Mouse (Mus musculus) heart, embryonic 16.5 days (tissue): ENCODE data around the gene Olfr10. TPM values are rescaled to one million over a fixed set of nuclear protein-coding genes. Genes with fewer than 3 reads are reported as not detected.

Source experiments
- polyA plus RNA-seq: library from polyadenylated mRNA; unstranded; fragments of >200 nt; fragmentation: Nextera tagmentation; extraction: Ambion mirVana; gene quantifications from 2 replicates; pipeline ENCODE4 v1.2.1, GENCODE M21; 2015

Gene Olfr10
- polyA plus RNA-seq, 1 experiment from 2014 or later, result not detected

Other genes with a start within 250 kb of the Olfr10 start
- 3.8 and 8.0 TPM in 2 replicates for gene Tgtp2, start 240.5 kb upstream of the Olfr10 start, polyA plus RNA-seq
- gene Ifi47, start 228.2 kb upstream of the Olfr10 start, polyA plus RNA-seq, result 3.6 and 7.6 TPM in 2 replicates
- 0.10 and 0.18 TPM in 2 replicates for gene Olfr1396, start 189.9 kb upstream of the Olfr10 start, polyA plus RNA-seq
- not detected in 2 replicates for gene Olfr1395, start 162.5 kb upstream of the Olfr10 start, polyA plus RNA-seq
- gene Olfr1394, start 150.4 kb upstream of the Olfr10 start, polyA plus RNA-seq, result not detected in 2 replicates
- gene Btnl9, start 117.6 kb upstream of the Olfr10 start, polyA plus RNA-seq, result 6.4 and 8.0 TPM in 2 replicates
- gene Zfp62, start 101.4 kb upstream of the Olfr10 start, polyA plus RNA-seq, result 28.3 and 30.0 TPM in 2 replicates
- gene Mgat1, start 60.5 kb upstream of the Olfr10 start, polyA plus RNA-seq, result 57.4 and 61.4 TPM in 2 replicates
- 0.15 and 0.17 TPM in 2 replicates for gene Olfr1393, start 26.4 kb upstream of the Olfr10 start, polyA plus RNA-seq
- not detected in 2 replicates for gene Olfr1392, start 19.5 kb upstream of the Olfr10 start, polyA plus RNA-seq
- gene Olfr1391, start 18.0 kb downstream of the Olfr10 start, polyA plus RNA-seq, result not detected in 2 replicates
- gene Olfr1390, start 30.4 kb downstream of the Olfr10 start, polyA plus RNA-seq, result not detected in 2 replicates
- not detected in 2 replicates for gene Olfr1389, start 118.3 kb downstream of the Olfr10 start, polyA plus RNA-seq
- gene Olfr1388, start 131.9 kb downstream of the Olfr10 start, polyA plus RNA-seq, result not detected in 2 replicates
- not detected in 2 replicates for gene Olfr1387, start 150.6 kb downstream of the Olfr10 start, polyA plus RNA-seq
- gene Olfr1386, start 160.3 kb downstream of the Olfr10 start, polyA plus RNA-seq, result not detected in 2 replicates
- gene Olfr1385, start 184.3 kb downstream of the Olfr10 start, polyA plus RNA-seq, result 0.05 TPM in 1 of 2 replicates, not detected in the other
- gene Olfr1384, start 202.0 kb downstream of the Olfr10 start, polyA plus RNA-seq, result not detected in 2 replicates
- not detected in 2 replicates for gene Olfr1383, start 214.9 kb downstream of the Olfr10 start, polyA plus RNA-seq
- gene Olfr1382, start 223.5 kb downstream of the Olfr10 start, polyA plus RNA-seq, result not detected in 2 replicates
- not detected in 2 replicates for gene Olfr1381, start 238.7 kb downstream of the Olfr10 start, polyA plus RNA-seq